Mouse (Mus musculus) kidney, postnatal 0 days (tissue): ENCODE data around the gene Klhl12. TPM values are rescaled to one million over a fixed set of nuclear protein-coding genes. Genes with fewer than 3 reads are reported as not detected.

Experiments used
- ATAC-seq: fragments of 200-750 bp; cut with Nextera tagmentation; replicated peaks from 2 replicates; pipeline ENCODE4 v1.8.0; 2017; ENCODE audit warnings: low read depth, moderate number of reproducible peaks, moderate TSS enrichment, moderate library complexity; ENCODE audit not compliant: low FRiP score
- DNase-seq: peaks from one replicate; pipeline ENCODE4 v3.0.0-alpha.2; 2016; ENCODE audit warnings: low spot score
- H3K27ac ChIP-seq: fragments of 300-500 bp; sonication (generic); 2 replicates; pipeline ENCODE4 v1.5.1; 2014; ENCODE audit warnings: mild to moderate bottlenecking
- H3K27me3 ChIP-seq: fragments of 300-500 bp; sonication (generic); 2 replicates; pipeline ENCODE4 v1.6.1; 2014; ENCODE audit warnings: low read length, mixed read lengths; ENCODE audit not compliant: insufficient read depth
- H3K36me3 ChIP-seq: fragments of 300-500 bp; sonication (generic); 2 replicates; pipeline ENCODE4 v1.6.1; 2014; ENCODE audit warnings: low read length, mixed read lengths; ENCODE audit not compliant: insufficient read depth
- H3K4me1 ChIP-seq: fragments of 300-500 bp; sonication (generic); replicated peaks from 2 replicates; pipeline ENCODE4 v1.6.1; 2014; ENCODE audit warnings: antibody characterized with exemption, low read length, mixed read lengths; ENCODE audit not compliant: insufficient read depth
- H3K4me2 ChIP-seq: fragments of 300-500 bp; sonication (generic); 2 replicates; pipeline ENCODE4 v1.6.1; 2014; ENCODE audit warnings: mild to moderate bottlenecking, low read length, moderate library complexity, mixed read lengths
- H3K4me3 ChIP-seq: fragments of 300-500 bp; sonication (generic); replicated peaks from 2 replicates; pipeline ENCODE4 v1.5.1; 2014; ENCODE audit warnings: low read depth, low read length
- H3K9ac ChIP-seq: fragments of 300-500 bp; sonication (generic); 2 replicates; pipeline ENCODE4 v1.6.1; 2014; ENCODE audit warnings: low read depth, low read length
- H3K9me3 ChIP-seq: fragments of 300-500 bp; sonication (generic); replicated peaks from 2 replicates; pipeline ENCODE4 v1.6.1; 2016; ENCODE audit warnings: low read length, inconsistent platforms, mixed read lengths
- CTCF ChIP-seq: IDR thresholded peaks from 2 replicates; pipeline ENCODE4 v1.5.1; 2016; ENCODE audit warnings: antibody characterized with exemption, low read depth, mild to moderate bottlenecking, moderate library complexity
- WGBS: fragments of 180-500 bp; shearing (Covaris S2); extraction: QIAGEN DNeasy Blood & Tissue Kit; methylation state at CpG from one replicate; pipeline ENCODE4 v1.1.7; 2014; 5-methylcytosine and 5-hydroxymethylcytosine counted together
- polyA plus RNA-seq: library from polyadenylated mRNA; unstranded; fragments of >200 nt; fragmentation: Nextera tagmentation; extraction: Ambion mirVana; gene quantifications from 2 replicates; pipeline ENCODE4 v1.2.1, GENCODE M21; 2015

Gene Klhl12
- 17.8 and 21.2 TPM in 2 replicates for polyA plus RNA-seq

DNA sequence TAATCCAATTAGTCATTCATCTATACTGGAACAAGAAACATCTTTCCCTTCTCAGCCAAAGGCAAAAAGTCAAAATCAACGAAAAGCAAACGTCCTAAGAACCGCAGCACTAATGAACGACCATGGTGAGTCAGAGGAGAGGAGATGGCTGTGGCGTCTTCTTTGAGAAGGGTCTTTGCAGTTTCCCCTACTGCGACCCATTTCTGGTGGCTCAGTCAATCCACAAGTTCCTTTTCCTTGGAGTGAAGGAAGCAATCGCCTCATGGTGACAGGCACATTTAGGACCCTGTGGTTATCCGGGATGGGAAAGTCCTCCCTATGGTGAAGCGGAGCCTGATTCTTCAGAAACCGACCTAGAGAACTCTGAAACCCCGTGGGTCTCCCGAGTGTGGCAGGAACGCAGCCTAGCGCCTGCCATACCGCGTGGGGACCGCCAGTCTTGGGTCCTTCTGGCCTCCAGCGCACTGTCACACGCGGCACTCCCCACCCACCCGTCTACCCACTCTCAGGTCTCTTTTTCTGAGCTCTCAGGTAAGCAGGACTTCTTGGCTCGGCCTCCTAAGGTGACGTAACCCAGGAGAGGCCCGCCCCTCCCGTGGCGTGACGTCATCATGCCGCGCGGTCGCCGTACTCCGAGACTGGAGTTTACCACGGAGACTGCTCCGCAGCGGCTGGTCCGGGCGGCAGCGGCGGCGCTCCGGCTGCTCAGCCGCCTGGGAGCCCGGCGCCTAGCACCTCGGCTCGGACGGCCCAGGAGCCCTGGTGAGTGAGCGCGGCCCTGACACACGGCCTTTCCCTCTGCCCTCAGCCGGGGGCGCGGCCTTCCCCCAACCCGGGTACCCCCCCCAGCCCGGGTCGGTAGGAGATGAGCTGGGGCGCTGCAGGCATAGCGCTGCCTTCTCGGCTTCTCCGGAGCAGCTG lies at the start of gene Klhl12:
Klhl12 (plus strand) TSS at position 628 of the 921 bp plus-strand sequence.
- Histone ChIP-seq H3K4me1 (peaks cover 11% of the 10 kb centered on the region; the same call in 1 of the 2 replicates), H3K27ac (peak within 1 kb of the TSS; percentile 81), H3K9ac (peak within 1 kb of the TSS; percentile 96), H3K9me3 (no peaks in the 10 kb centered on the region), H3K4me3 (peak within 1 kb of the TSS; percentile 94), H3K4me2 (peak within 1 kb of the TSS; percentile 84), H3K36me3 (no peaks in the 10 kb centered on the region), H3K27me3 (no peaks in the 10 kb centered on the region)
- ATAC-seq (peak; percentile 97), DNase-seq (peak; percentile 85)
- TF ChIP-seq CTCF, result no peak
- WGBS, result 1% methylated on average over 54 of the region's 61 CpGs

- WGBS, result 19% methylated on average over 8 of the region's 8 CpGs
- H3K4me3 ChIP-seq, result peak overlapping the region; percentile 56
- H3K9ac ChIP-seq, result peak overlapping the region; percentile 59
- H3K9me3 ChIP-seq, result no peaks in the 10 kb centered on the region
- H3K27ac ChIP-seq, result peak overlapping the region; percentile 54
- peaks cover 10% of the 10 kb centered on the region; the same call in 1 of the 2 replicates for H3K4me1 ChIP-seq
- H3K36me3 ChIP-seq, result 0 out of 2 replicates have a peak, but pooled peaks cover 8% of the 10 kb centered on the region
- DNase-seq, result no peak
- H3K27me3 ChIP-seq, result no peaks in the 10 kb centered on the region
- no peak for ATAC-seq
- TF ChIP-seq CTCF, result no peak
- peak overlapping the region; percentile 76 for H3K4me2 ChIP-seq
Measured at GRCm38 (mm10) chr1:134406414-134406771, 48.9 kb upstream of the Klhl12 start.

DNA sequence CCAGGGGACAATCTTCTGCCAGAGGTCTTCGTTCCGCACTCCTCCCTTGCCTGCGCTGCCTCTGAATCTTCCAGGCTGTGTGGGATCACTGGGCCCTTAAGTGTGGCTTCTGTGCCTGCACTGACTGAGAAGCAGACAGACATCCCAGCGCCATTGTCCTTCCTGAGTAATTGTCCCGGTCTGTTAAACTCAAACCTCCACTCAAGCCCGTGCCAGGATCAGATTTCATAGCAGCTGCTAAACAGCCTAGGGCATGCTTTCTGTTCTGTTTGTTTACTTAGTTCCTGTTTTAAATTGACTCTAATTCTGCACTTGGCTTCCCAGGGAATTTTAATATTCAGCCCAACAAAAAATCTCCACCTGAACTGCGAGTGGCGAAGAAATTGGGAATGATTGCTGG lies 47.3 kb upstream of the Klhl12 start:
- ATAC-seq, result peak; percentile 26; the same call in 1 of the 2 replicates
- peaks cover 10% of the 10 kb centered on the region; the same call in 1 of the 2 replicates for H3K4me1 ChIP-seq
- no peaks in the 10 kb centered on the region for H3K27me3 ChIP-seq
- H3K36me3 ChIP-seq, result 0 out of 2 replicates have a peak, but pooled peaks cover 8% of the 10 kb centered on the region
- DNase-seq, result peak; percentile 75
- no peaks in the 10 kb centered on the region for H3K9me3 ChIP-seq
- TF ChIP-seq CTCF, result no peak
- no peak overlapping the region for H3K4me3 ChIP-seq
- H3K9ac ChIP-seq, result no peak overlapping the region
- H3K4me2 ChIP-seq, result peak overlapping the region; percentile 8; the same call in 1 of the 2 replicates
- peak overlapping the region; percentile 72 for H3K27ac ChIP-seq
- WGBS, result 49% methylated on average over 8 of the region's 8 CpGs

DNA sequence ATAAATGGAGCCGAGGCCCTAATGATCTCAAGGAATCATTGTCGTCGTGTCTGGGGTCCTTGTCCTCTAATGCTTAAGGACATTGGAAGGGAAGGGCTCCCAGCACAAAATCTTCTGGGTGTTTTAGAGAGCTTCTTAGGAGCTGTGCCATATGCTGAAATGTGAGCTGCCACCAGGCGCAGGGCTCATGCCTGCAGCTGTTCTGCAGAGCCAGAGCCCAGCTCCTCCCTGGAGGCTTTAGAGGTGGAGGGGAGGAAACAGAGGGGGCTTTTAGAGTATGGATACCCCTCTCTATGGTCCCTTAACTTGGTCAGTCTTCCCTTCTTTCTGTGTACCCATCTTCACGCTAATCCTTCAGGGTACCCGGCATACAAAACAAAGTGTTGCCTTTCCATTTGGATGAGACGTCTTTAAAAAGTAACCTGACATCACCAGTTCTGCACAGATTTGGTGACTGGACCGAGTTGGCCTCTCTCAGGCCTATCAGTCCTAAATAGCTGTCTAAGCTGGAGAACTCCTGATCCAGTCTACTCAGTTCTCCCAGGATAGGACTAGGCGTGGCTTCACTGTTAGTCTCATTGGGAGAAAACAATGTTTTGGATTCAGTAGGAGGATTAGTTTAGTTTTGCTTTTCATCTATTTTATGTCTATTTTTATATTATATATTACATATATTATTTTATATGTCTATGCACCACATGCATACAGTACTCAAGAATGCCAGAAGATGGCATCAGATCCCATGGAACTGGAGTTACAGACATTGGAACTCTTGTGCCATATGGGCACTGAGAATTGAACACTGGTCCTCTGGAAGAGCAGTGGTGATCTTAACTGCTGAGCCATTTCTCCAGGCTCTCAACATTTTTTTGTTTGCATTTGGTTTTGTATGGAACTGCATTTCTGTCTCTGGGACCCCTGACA lies 43.4 kb upstream of the Klhl12 start:
- Histone ChIP-seq H3K4me2 (no peak overlapping the region), H3K27me3 (no peaks in the 10 kb centered on the region), H3K27ac (no peak overlapping the region), H3K4me3 (no peak overlapping the region), H3K9me3 (no peaks in the 10 kb centered on the region), H3K36me3 (0 out of 2 replicates have a peak, but pooled peaks cover 8% of the 10 kb centered on the region), H3K4me1 (peaks cover 25% of the 10 kb centered on the region), H3K9ac (no peak overlapping the region)
- no peak for DNase-seq
- 0 out of 2 replicates have a peak, but pooled peaks have one; percentile 13 for TF ChIP-seq CTCF
- ATAC-seq, result no peak
- 84% methylated on average over 9 of the region's 9 CpGs for WGBS

- peak overlapping the region; percentile 96; the same call in 1 of the 2 replicates for H3K27ac ChIP-seq
- no peak for DNase-seq
- H3K4me3 ChIP-seq, result no peak overlapping the region
- no peaks in the 10 kb centered on the region for H3K27me3 ChIP-seq
- no peak for TF ChIP-seq CTCF
- peaks cover 25% of the 10 kb centered on the region for H3K4me1 ChIP-seq
- H3K36me3 ChIP-seq, result 0 out of 2 replicates have a peak, but pooled peaks cover 8% of the 10 kb centered on the region
- WGBS, result 42% methylated on average over 2 of the region's 2 CpGs
- H3K4me2 ChIP-seq, result no peak overlapping the region
- no peak overlapping the region for H3K9ac ChIP-seq
- ATAC-seq, result no peak
- no peaks in the 10 kb centered on the region for H3K9me3 ChIP-seq
Measured at GRCm38 (mm10) chr1:134414038-134414437, 41.3 kb upstream of the Klhl12 start.
